Mouse (Mus musculus) ovary, postnatal 14 days (tissue): Measurements from ENCODE around the gene Fam193a.

Experiments
- DNase-seq: peaks from one replicate; pipeline ENCODE4 v3.0.0; 2022; ENCODE audit warnings: low spot score

Gene Fam193a

DNA sequence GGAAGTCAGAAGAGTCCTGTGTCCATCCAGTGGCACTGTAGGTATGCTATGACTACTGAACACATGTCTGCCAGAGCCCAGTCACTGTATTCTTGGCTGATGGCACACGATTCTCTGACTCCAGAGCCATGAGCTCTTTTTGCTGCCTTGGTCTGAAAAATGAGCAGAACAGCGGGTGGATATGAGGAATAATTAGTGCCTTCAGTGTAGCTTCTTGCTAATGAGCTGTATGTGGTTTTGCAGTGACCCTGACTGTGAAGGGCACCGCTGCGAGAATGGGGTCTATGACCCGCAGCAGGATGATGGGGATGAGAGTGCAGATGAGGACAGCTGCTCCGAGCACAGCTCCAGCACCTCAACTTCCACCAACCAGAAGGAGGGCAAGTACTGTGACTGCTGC is 92.1 kb downstream of the Fam193a start:
- no peak for DNase-seq

DNA sequence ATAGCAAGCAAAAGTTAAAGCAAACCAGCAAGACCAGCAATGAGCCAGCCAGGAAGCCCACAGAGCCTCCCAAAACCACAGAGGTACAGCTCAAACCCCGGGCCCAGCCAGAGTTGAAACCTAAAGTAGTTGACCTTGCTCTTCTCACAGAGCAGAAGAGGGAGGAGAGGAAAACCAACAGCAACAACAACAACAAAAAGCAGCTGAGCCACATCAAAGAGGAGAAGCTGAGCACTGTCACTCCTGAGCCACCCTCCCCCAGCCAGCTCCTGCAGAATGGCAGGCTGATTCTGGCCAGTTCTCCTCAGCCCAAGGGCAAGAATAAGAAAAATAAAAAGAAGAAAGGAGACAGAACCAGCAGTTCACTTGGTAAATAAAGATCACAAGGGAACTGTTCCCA is 96.3 kb downstream of the Fam193a start:
- DNase-seq, result no peak

DNA sequence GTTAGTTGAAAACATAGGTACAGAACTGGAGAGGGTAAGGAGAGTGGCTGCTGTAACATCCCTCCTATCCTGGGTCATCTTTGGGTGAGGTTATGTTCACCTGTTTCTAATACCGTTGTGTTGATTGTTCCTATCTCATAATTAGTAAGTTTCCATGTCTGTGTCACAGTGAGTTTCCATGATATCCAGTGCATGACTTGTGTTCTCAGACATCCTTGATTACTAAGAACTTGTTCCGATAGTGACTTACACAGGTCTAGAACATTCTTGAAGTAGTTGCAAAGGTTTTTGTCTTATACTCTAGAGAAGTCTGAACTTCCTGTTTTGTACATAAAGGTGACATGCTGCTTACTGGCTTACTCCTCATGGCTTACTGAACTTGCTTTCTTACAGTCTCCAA is 96.9 kb downstream of the Fam193a start:
- no peak for DNase-seq

DNA sequence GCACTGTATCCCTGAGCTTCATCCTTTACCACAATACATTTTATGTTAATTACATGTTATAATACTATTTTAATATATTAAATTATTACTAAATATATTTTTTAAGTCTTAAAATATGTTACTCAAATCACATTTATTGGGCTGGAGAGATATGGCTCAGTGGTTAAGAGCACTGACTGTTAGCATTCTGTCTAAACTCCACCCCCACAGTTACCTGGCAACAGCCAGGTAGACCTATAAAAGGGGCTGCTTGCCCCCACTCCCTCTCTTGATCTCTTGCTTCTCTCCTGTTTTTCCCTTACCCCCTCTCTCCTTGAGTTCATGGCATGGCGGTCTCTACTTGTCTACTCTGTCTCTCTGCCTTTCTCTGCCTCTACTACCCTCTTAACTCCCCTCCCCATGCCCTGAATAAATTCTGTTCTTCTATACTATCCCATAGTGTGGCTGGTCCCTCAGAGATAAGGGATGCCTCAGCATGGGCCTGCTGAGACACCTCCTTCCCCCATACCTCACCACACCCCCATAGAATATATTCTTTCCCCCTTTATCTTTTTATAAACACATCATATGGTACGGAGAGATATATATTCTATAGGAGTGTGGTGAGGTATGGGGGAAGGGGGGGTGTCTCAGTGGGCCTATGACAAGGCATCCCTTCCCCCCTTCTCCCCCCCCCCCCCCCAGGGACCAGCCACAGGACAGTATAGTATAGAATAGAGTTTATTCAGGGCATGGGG is 98.5 kb downstream of the Fam193a start:
- no peak for DNase-seq

DNA sequence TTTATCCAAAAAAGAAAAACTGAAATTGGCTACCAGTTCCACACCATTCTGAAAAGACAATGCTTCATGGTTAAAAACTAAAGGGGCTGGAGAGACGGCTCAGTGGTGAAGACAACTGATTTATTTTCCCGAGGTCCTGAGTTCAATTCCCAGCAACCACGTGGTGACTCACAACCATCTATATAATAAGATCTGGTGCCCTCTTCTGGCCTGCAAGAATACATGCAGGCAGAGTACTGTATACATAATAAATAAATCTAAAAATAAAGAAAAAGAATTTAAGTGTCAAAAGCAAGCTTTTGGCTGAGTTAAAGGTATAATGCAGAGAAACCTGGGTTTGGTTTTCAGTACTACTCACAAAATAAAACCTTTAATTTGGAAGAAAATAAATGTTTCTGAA is 111.2 kb downstream of the Fam193a start:
- DNase-seq, result no peak

DNA sequence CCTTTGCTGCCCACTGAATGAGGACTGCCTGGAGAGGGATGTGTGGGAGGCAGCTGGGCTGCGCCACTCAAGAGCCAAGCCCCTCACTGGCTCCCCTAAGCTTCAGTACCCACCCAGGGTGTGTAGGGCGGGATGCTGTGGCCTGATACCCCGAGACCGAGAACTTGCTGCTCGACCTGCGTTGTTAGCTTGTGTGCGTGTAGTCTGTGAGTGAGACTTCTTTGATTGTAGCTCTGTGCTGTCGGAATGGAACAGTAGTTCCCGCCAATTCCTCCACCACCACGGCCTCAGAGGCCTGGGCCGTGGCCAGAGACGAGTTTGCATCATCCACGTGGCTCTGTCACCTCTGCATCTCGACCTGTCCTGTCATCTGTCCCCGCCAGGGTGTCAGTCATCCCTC is 116.0 kb downstream of the Fam193a start:
- no peak for DNase-seq

DNA sequence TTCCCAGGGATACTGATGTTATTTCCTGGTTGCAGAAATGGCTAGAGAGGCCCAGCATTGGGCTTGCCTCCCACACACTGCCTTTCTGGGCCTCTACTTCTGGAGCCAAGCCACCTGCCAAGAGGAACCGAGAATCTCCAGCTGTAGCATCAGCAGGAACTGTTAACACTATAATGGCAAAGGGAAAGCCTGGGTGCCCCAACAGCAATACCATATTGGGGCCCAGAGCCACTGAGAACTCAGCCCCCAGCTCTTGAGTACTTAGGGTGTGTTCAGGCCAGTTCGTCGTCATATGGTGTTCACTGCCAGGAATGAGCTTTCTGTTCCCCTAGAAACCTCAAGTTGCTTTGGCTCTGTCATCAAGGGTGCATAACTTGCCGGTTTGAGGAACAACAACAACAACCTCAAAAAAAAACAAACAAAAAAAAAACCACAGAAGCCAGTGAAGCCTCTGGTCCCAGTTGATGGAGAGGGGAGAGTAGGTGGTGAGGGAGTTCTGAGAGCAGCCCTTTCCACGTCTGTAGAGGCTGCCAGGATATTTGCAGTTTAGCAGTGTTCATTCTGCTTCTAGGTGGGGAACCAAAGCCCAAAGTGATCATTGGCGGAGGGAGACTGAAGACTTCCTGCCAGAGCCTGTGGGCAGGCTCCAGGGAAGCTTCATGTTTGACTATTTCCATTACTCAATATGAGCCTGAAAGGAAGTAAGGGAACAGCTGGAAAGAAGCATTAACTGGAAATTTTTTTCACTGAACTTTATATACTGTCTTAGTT is 117.8 kb downstream of the Fam193a start:
- DNase-seq, result peak; percentile 13

DNA sequence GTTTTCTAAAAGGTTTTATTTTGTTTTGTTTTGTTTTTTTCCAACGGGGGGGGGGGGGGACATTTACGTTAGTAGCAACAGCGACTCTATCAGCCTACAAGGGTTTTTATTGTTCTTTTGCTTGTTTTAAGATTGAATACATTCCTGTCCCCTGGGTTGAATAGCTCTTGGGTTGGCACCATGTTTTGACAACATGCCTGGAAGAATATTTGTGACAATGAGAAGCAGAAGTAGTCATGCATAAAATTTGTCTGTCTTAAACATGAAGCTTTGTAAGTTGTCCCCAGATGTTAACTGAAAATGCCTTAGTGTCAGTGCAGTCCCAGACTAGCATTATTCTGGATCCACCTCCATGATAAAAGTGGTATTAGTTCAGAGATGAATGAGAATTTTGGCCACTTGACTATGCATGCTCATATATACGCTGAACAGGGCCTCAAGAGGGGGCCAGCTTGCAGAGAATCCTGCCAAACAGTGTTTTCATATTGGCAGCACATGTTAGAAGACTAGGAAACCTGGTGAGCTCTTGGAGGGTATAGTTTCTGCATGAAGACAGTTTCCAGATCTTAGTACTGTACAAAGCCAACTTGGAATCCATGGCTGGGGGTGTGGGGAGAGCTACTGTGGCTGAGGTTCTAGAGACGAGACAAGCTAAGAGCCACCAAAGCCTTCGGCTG is 119.1 kb downstream of the Fam193a start:
- DNase-seq, result no peak

DNA sequence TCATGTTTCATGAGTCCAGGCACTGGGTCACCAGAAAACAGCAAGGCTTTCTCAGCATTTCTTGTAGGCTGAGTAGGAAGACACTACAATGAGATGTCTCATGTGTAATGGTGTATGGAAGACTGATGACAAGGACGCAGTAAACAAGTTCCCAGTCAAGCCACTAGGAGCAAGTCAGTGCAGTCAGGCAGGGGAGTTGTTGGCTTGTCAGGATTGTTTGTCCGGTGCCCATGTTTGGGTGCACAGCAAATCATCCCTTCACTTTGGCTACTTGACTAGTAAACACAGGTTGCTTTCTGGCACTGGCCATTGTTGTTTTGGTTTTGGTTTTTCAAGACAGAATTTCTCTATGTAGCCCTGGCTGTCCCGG is 119.7 kb downstream of the Fam193a start:
- no peak for DNase-seq

DNA sequence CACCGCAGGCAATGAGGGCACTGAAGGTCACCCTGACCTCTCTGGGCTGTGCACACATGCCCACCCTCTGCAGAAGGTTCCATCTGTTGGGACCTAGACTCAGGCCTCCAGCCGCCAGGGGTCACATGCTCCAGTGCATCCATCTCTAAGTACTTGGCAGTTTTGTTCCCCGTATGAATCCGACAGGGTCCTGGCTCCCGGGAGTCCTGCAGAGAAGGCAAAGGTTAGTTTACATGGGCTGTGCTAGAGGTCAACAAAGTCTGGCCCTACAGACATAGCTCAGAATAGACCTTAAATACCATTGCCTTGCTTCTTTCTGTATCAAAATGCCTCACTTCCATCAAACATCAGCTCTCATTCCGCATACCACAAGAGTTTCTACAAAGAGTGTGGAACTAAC is 127.0 kb downstream of the Fam193a start:
- no peak for DNase-seq

DNA sequence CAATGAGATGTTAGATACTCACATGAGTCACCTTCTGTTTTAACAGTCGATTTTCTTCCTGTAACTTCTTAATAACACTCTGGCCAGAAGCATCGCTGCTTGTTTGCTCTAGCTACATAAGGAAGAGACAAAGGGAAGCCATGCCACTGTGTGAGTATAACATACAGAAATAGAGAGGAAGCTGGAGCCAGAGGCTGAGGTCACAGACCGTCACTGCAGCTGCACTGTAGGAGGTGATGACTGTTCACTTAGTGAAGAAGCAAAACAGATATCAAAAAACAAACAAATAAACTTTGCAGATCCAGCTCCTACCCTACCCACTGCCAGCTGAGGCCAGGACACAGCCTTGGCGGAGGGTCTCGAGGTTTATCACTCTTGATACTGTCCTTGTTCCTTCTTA is 131.2 kb downstream of the Fam193a start:
- DNase-seq, result no peak

DNA sequence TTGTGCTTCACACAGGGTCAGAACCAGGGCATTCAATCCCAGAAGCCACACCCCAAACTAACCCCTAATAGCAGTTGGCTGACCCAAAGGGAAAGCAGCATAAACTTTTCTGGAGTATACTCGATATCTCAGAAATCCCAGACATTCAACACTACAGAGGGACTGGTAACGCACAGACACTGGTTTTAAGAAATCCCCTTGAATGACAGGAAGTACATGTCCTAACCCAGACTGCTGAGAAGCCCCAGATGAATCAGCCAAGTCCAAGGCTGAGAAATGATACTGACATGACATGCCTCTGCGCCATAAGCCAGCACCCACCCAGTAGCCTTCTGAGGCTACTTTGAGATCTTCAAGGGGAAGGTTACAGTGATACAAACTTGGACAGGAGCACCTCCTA is 131.9 kb downstream of the Fam193a start:
- no peak for DNase-seq

DNA sequence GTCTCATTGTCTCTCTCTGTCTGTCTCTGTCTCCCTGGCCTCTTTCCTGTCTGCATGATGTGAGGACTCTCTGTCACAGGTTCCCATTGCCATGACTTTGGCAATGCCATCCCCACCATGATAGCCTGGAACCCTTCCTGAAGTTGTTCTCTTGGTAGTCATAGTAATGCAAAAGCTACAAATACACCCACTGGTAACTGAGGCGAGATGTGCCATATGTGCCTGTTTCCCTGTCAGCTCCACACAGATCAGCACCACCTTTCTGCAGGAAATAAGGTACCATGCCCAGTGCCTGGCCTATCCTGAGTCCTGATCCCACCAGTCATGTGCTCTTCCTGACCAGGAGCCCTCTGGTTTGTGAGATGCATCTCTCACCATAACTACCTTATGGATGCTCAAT is 132.7 kb downstream of the Fam193a start:
- no peak for DNase-seq

DNA sequence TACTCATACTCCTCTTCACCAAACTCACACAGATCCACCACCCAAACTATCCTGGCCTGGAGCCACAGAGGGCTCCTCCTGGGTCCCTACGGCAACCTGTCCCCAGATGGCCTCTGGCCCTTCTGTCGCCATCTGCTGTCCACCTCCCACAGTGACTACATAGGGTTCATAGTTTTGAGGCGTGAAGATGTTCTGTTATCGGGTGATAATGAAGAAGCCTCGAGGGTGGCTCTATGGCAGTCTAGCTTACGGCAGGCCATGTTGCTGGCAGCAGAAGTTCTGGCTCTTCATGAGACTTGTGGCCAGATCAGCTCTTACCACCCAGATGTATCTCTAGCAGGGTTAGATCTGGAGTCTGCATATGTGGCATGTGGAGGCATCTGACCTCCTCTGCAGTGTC is 133.1 kb downstream of the Fam193a start:
- DNase-seq, result no peak

DNA sequence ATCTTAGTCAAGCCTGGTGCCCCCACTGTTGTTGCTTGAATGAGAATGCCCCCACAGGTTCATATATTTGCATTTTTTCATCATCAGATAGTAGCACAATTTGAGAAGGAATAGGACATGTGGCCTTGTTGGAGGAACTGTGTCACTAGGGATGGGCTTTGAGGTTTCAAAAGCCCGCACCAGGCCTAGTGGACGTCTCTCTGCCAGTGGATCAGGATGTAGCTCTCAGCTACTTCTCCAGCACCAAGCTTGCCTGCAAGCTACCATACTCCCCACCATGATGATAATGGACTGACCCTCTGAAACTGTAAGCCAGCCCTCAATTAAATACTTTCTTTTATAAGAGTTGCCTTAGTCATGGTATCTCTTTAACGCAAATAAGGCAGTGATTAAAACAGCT is 142.8 kb downstream of the Fam193a start:
- no peak for DNase-seq

DNA sequence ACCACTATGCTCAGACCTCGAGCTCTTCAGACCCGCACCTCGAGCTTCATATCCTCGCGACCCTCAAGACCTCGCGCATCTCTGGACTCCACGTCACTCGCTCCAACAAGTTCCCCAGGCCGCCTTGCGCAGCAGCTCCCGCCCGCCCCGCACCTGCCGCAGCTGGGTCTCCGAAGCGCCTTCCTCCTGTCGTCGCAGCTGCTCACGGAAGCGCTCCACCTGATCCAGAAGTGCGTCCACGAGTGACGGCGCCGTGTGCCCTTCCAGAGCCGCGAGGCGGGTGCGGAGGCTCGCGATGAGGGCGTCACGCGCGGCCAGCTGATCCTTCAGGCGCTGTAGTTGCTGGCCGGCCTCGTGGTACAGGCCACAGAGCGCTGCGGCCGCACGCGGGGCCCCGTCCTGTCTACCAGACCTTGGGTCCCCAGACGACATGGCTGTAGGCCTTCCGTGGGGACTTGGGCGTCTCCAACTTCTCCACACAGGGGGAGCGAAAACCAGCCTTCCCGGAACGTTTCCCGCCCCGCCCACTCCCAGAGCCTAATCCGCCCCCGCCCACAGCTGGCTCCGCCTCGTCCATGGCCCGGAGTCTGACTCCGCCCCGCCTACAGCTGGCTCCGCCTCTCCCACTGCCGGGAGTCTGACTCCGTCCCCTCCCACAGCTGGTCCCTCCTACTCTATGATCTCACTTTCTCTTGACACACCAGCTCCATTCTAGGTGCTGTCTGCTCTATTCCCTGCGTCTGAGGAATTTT is 143.9 kb downstream of the Fam193a start, which contains the start of gene Tnip2:
Gene Tnip2, minus strand, starts transcription at position 526 of the 752 bp plus-strand sequence.
- peak; percentile 93 for DNase-seq

DNA sequence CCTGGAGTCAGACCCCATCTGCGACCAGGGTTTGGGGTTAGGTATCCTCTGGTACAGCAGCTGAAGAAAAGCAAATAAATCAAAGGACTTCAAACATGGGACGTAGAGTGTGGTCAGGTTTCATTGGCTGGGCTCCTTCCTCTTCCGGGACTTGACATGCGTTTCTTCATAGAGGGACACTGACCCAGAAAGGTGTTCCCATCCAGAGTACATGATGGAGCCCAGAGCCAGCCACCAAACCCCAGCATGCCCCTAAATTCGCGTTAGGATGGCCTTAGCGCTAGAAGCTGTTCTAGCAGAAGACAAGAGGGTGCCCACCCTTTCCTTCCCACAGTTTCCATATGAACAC is 144.5 kb downstream of the Fam193a start:
- no peak for DNase-seq

DNA sequence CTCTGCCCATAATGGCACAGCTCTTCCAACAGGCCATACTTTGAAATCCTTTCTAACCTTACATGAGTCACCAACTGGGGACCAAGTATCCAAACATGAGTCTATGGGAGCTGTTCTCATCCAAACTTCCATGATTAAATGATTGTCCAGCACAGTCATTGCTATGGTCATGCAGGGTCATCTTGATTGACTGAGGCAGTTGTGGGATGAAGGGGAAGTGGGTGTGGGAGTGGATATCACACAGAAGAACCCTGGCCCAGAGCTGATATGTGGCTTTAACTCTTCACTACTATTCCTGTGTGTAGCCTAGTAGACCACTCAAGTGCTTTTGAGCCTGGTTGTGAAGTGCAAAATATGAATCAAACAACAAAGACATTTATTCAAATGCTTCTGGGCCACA is 145.4 kb downstream of the Fam193a start:
- no peak for DNase-seq

DNA sequence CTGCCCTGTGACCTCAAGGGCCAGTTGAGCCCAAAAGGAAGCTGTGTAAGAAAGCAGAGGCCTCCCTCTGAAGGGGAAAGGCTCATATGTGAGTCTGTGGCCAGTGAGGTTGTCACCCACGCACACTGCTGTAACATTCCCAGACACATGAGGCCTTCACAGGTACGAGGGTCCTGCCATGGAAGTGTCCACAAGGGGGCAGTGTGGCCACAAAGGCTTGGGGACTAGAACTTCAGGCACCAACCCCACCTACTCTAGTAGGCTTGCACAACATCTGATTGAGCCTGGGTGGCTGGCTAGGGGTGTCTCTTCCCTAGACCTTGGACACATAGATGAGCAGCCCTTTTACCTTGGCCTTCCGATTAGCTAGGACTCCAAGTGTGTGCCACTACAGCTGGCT is 148.2 kb downstream of the Fam193a start:
- DNase-seq, result peak; percentile 76

DNA sequence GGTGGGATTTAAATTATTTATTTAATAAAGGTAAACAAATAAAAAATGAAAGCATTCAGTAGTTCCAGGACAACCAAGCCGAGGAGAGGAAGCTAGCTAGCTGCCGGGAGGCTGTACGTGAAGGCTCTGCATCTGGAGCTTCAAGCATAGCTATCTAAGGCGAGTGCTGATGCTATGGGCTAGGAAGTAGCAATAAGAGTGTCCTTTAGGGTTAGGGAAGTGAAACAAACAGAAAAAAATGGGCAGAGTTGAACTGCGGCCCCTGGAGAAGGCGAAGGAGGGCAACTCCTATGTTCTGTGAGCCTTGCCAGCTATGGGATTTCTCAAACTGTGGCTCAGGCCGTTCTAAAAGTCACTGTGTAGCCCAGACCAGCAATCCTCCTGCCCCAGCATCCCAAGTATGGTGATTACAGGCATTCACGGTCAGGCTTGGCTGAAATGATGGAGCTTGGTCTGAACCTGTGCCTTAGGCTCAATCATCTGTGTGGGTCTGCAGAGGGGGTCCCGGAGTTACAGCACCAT is 149.7 kb downstream of the Fam193a start:
- no peak for DNase-seq

DNA sequence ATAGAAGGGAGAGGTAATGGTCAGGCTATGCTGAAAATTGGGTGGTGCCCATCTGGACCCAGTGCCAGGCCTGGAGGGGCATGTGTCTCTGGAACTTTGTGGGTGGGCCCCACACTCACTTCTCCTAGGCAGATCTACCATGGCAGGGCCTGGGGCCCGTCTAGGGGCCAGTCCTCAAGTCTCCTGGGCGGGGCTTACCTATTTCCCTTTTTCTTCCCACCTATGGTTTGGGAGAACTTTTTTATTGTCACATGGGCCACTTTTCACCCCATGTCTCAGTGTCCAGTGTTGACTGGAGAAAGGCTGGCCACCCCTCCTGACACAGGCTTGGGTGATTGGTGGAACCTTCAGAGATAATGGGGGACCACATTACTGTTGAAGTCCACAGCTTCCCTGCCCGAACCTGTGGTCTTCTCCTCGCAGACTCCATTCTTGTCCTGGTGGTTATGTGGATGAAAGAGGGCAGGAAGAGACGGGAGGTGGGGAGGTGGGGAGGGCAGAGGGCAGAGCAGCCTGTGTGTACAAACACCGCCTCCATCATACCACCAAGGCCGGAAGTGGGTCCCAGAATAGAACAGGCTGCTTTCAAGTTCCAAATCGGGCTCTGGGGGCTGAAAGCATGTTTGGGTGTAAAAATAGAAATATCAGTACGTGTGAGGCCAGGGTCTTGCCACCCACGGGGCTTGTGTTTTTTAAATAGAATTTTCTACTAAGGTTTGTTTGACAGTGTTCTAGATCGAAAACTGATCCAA is 150.9 kb downstream of the Fam193a start:
- DNase-seq, result no peak

DNA sequence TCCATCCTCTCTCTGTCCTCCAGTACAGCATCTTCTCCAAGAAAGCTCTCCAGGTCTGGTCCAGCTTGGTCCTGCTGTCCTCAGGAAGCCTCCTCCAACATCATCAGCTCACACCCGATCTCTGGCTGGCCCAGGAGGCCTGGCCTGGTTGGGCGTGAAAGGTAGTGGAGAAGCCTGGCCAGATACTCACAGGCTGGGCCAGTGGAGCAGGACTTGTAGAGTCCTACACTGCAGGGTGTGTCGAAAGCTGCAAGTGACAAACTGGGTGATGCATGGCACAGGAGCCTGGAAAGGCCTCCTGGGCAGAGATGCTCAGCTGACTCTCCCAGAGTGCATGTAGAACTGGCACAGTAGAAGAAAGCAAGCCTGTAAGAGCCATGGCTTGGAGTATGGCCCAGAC is 151.6 kb downstream of the Fam193a start:
- no peak for DNase-seq
